In the genomic region with DNA sequence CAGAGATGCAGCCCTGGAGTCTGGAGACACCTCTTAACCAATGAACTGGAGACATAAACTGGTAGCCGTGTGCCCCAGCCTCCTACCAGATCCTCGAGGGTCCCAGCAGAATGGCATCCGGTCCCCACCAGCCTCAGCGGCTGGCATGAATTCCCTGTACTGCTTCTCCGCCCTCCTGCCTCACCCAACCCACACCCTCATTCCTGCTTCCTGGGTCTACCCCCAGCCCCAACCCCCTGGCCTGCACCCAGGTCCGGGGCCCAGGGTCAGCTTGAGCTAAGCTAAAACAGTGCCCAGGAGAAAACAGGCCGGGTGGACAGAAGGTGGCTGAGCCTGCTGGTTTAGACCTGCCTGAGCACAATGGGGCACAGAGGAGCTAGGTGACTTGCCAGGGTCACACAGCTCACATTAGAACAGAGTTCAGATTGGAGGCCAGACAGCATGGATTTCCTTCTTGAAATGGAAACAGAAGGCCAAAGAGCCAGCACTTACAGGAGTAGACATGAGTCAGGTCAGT, we compare ENCODE assay signal across 9 mouse cellular contexts. TPM values are rescaled to one million over a fixed set of nuclear protein-coding genes. Genes with fewer than 3 reads are reported as not detected.
DNase-seq lines count a peak whose midpoint lies in the region; ATAC-seq and TF ChIP-seq lines count a peak whose summit lies in the region.
"Had no signal": no experiment of that assay in that cellular context is flagged by ENCODE, and none has a peak within 500 bp of the region (broad histone marks: within the 10 kb centered on the region; RNA-seq: fewer than 3 reads in every experiment).

No protein-coding gene starts in this region.

- ATAC-seq in embryonic facial prominence, embryonic 12.5 days (ENCODE audit: insufficient number of reproducible peaks, insufficient read depth, low FRiP score, low TSS enrichment) = no peak
- ATAC-seq in intestine, embryonic 14.5 days (replicated peaks; ENCODE audit: low FRiP score, low TSS enrichment, low read depth) = no peak
- ATAC-seq in midbrain, embryonic 15.5 days (replicated peaks) = peak; percentile 21; the same call in 1 of the 2 replicates

- TF ChIP-seq POLR2A in kidney, adult 2 months (IDR thresholded peaks at IDR 0.05; ENCODE audit: low read depth, low read length) = no peak

- H3K4me3 ChIP-seq in kidney, adult 2 months (ENCODE audit: insufficient read depth, low read depth, low read length) = no peak overlapping the region
- no peak overlapping the region for H3K4me3 ChIP-seq in embryonic facial prominence, embryonic 12.5 days
- H3K4me3 ChIP-seq in intestine, embryonic 14.5 days (ENCODE audit: low read depth, low read length) = no peak overlapping the region
- no peak overlapping the region for H3K4me3 ChIP-seq in midbrain, embryonic 15.5 days
- H3K4me3 ChIP-seq: myocyte had no signal

- H3K36me3 ChIP-seq in kidney, adult 2 months (ENCODE audit: control insufficient read depth, insufficient read depth, low read length) = no peaks in the 10 kb centered on the region
- H3K36me3 ChIP-seq in embryonic facial prominence, embryonic 12.5 days = no peaks in the 10 kb centered on the region
- peaks cover 6% of the 10 kb centered on the region; the same call in 1 of the 2 replicates for H3K36me3 ChIP-seq in intestine, embryonic 14.5 days (ENCODE audit: control insufficient read depth, insufficient read depth, low read length)
- H3K36me3 ChIP-seq in midbrain, embryonic 15.5 days (replicated peaks) = no peaks in the 10 kb centered on the region

- no peaks in the 10 kb centered on the region for H3K9me3 ChIP-seq in embryonic facial prominence, embryonic 12.5 days
- no peaks in the 10 kb centered on the region for H3K9me3 ChIP-seq in intestine, embryonic 14.5 days (ENCODE audit: control insufficient read depth, low read length)
- no peaks in the 10 kb centered on the region for H3K9me3 ChIP-seq in midbrain, embryonic 15.5 days

- peak; percentile 38 for DNase-seq in kidney, adult 2 months
- DNase-seq in kidney, adult 11 months = no peak
- no peak for DNase-seq in intestine, embryonic 14.5 days (ENCODE audit: low spot score)
- DNase-seq in frontal cortex, postnatal 36 days (ENCODE audit: low spot score in 2 of 2) = no peak
- no peak for DNase-seq in thymus, postnatal 10 days (ENCODE audit: low spot score in 2 of 2)
- no peak for DNase-seq in urinary bladder, postnatal 36 days (ENCODE audit: low spot score in 2 of 2)

- H3K27me3 ChIP-seq in kidney, adult 2 months (replicated peaks; ENCODE audit: control insufficient read depth, insufficient read depth, low read length) = no peaks in the 10 kb centered on the region
- no peaks in the 10 kb centered on the region for H3K27me3 ChIP-seq in embryonic facial prominence, embryonic 12.5 days
- no peaks in the 10 kb centered on the region for H3K27me3 ChIP-seq in intestine, embryonic 14.5 days (replicated peaks; ENCODE audit: control insufficient read depth, insufficient read depth, low read length)
- H3K27me3 ChIP-seq in midbrain, embryonic 15.5 days (replicated peaks) = no peaks in the 10 kb centered on the region

- no peak overlapping the region for H3K9ac ChIP-seq in embryonic facial prominence, embryonic 12.5 days
- no peak overlapping the region for H3K9ac ChIP-seq in intestine, embryonic 14.5 days (ENCODE audit: low read length)
- H3K9ac ChIP-seq in midbrain, embryonic 15.5 days = peak overlapping the region; percentile 16; the same call in 1 of the 2 replicates

- no peak for TF ChIP-seq CTCF in kidney, adult 2 months (conservative IDR thresholded peaks at IDR 0.05; ENCODE audit: insufficient read depth, insufficient read length, low read depth, low read length)

- no peak overlapping the region for H3K27ac ChIP-seq in kidney, adult 2 months (ENCODE audit: insufficient read depth, low read depth, low read length)
- peak overlapping the region; percentile 69 for H3K27ac ChIP-seq in embryonic facial prominence, embryonic 12.5 days
- H3K27ac ChIP-seq in intestine, embryonic 14.5 days (ENCODE audit: low read depth) = peak overlapping the region; percentile 87
- H3K27ac ChIP-seq in midbrain, embryonic 15.5 days = peak overlapping the region; percentile 57

- peak overlapping the region; percentile 29; the same call in 1 of the 2 replicates for H3K4me2 ChIP-seq in embryonic facial prominence, embryonic 12.5 days (replicated peaks)
- H3K4me2 ChIP-seq in intestine, embryonic 14.5 days (ENCODE audit: low read length) = peak overlapping the region; percentile 35
- peak overlapping the region; percentile 28; the same call in 1 of the 2 replicates for H3K4me2 ChIP-seq in midbrain, embryonic 15.5 days

- H3K4me1 ChIP-seq in kidney, adult 2 months (ENCODE audit: control insufficient read depth, insufficient read depth, low read length) = peaks cover 33% of the 10 kb centered on the region
- H3K4me1 ChIP-seq in embryonic facial prominence, embryonic 12.5 days = peaks cover 69% of the 10 kb centered on the region
- H3K4me1 ChIP-seq in intestine, embryonic 14.5 days (replicated peaks; ENCODE audit: control insufficient read depth, insufficient read depth, low read length) = peaks cover 69% of the 10 kb centered on the region
- peaks cover 84% of the 10 kb centered on the region for H3K4me1 ChIP-seq in midbrain, embryonic 15.5 days

- 31% methylated on average over 7 of the region's 7 CpGs for WGBS in kidney, adult 2 months
- 63% methylated on average over 7 of the region's 7 CpGs for WGBS in embryonic facial prominence, embryonic 12.5 days
- 30% methylated on average over 7 of the region's 7 CpGs for WGBS in intestine, embryonic 14.5 days
- 59% methylated on average over 7 of the region's 7 CpGs for WGBS in midbrain, embryonic 15.5 days

RNA-seq across cellular contexts. Expression of gene Cotl1, which starts 8.2 kb away (rescaled TPM):
- polyA plus RNA-seq in kidney, adult 2 months (2012; rRNA removed) = 427 and 463 TPM in 2 replicates
- 85.9 and 130 TPM in 2 replicates for polyA plus RNA-seq in embryonic facial prominence, embryonic 12.5 days (2016; fragmentation: Nextera tagmentation; extraction: Ambion mirVana)
- 410 and 468 TPM in 2 replicates for polyA plus RNA-seq in intestine, embryonic 14.5 days (2014; fragmentation: Nextera tagmentation; extraction: Ambion mirVana)
- polyA plus RNA-seq in midbrain, embryonic 15.5 days (2015; fragmentation: Nextera tagmentation; extraction: Ambion mirVana) = 123 and 134 TPM in 2 replicates

RNA-seq across cellular contexts. Expression of gene Klhl36, which starts 29.9 kb away (rescaled TPM):
- polyA plus RNA-seq in kidney, adult 2 months (2012; rRNA removed) = 37.7 and 52.4 TPM in 2 replicates
- polyA plus RNA-seq in embryonic facial prominence, embryonic 12.5 days (2016; fragmentation: Nextera tagmentation; extraction: Ambion mirVana) = 11.0 and 12.5 TPM in 2 replicates
- polyA plus RNA-seq in intestine, embryonic 14.5 days (2014; fragmentation: Nextera tagmentation; extraction: Ambion mirVana) = 12.9 and 14.0 TPM in 2 replicates
- polyA plus RNA-seq in midbrain, embryonic 15.5 days (2015; fragmentation: Nextera tagmentation; extraction: Ambion mirVana) = 18.3 and 20.2 TPM in 2 replicates

RNA-seq across cellular contexts. Expression of gene Tldc1, which starts 53.9 kb away (rescaled TPM):
- 11.6 and 12.6 TPM in 2 replicates for polyA plus RNA-seq in kidney, adult 2 months (2012; rRNA removed)
- 11.6 and 14.4 TPM in 2 replicates for polyA plus RNA-seq in embryonic facial prominence, embryonic 12.5 days (2016; fragmentation: Nextera tagmentation; extraction: Ambion mirVana)
- polyA plus RNA-seq in intestine, embryonic 14.5 days (2014; fragmentation: Nextera tagmentation; extraction: Ambion mirVana) = 11.1 and 15.0 TPM in 2 replicates
- polyA plus RNA-seq in midbrain, embryonic 15.5 days (2015; fragmentation: Nextera tagmentation; extraction: Ambion mirVana) = 11.4 and 11.8 TPM in 2 replicates
